Mouse (Mus musculus) megakaryocyte, embryonic 14.5 days (primary cell): ENCODE measurements around the gene 1700037C18Rik.

ENCODE experiments used
- FLI1 ChIP-seq: IDR thresholded peaks from 2 replicates; pipeline ENCODE4 v1.6.1; 2012; ENCODE audit warnings: low read length, inconsistent platforms, mixed read lengths
- GATA1 ChIP-seq: IDR thresholded peaks from 3 replicates; pipeline ENCODE4 v1.6.1; 2012; ENCODE audit warnings: mixed read lengths, low read length, inconsistent platforms, borderline replicate concordance

DNA sequence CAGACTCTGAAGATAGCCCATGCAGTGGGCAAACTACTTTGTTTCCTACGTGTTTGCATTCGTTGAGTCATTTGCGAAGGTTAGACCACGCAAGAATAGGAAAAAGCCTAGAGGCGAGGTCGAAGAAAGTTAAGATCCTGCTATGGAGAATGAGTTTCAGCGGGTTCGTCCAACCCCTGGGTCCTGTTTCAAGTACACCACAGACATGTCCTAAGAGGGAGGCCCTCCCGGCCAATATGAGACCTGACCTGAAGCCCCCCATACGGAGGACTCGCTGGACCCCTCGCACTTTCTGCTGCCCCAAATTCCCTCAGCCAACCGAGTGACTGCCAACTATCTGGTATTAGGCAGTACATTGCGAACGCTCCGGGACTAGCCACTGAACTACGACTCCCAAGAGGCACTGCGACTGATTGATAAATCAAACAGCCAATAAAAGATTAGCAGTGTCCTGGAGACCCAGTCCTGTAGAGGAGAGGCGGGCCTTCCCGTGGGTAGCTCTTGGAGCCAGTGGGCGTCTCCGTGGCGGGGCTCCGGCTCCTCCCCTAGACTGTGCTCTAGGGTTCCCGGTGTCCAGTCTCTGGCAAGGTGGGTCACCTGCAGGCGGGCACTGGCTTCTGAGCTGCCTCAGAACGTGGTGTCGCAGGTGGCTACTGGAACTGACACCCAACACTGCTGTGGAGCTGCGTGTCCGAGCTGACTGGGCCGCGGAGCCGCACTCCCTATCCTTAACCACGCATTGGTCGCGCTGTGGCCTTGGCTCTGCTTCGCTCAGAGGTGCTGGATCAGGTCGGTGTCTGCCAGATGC is 61.6 kb downstream of the 1700037C18Rik start, which contains the start of gene Zfp174:
- TF ChIP-seq FLI1 (no peak), GATA1 (no peak)
